Mouse (Mus musculus) heart, adult 2 months (tissue): Measurements from ENCODE around the gene Rnf43.

Source experiments
- CTCF ChIP-seq: fragments of 200-600 bp; IDR thresholded peaks from 2 replicates; pipeline ENCODE4 v1.8.1; 2022; ENCODE audit warnings: antibody characterized with exemption, mild to moderate bottlenecking, moderate library complexity
- EP300 ChIP-seq: fragments of 200-500 bp; IDR thresholded peaks from 2 replicates; pipeline ENCODE4 v1.6.1; 2011; ENCODE audit warnings: low read depth, low read length, control low read depth; ENCODE audit not compliant: insufficient read depth
- POLR2A ChIP-seq: fragments of 200-500 bp; IDR thresholded peaks from 2 replicates; pipeline ENCODE4 v1.6.1; 2011; ENCODE audit warnings: mild to moderate bottlenecking, low read depth, low read length, control low read depth; ENCODE audit not compliant: insufficient read depth

- TF ChIP-seq CTCF (no peak), POLR2A (no peak; the same call in 1 of the 2 replicates), EP300 (no peak)
These were observed 85.9 kb downstream of the Rnf43 start for GRCm38 (mm10) chr11:87748132-87749119.
